Mouse (Mus musculus) forebrain, embryonic 11.5 days (tissue): ENCODE measurements around the gene Ankrd33b. TPM values are rescaled to one million over a fixed set of nuclear protein-coding genes. Genes with fewer than 3 reads are reported as not detected.

Experiments
- ATAC-seq: fragments of 200-750 bp; cut with Nextera tagmentation; replicated peaks from 2 replicates; pipeline ENCODE4 v1.8.0; 2017; ENCODE audit warnings: moderate TSS enrichment; ENCODE audit not compliant: low FRiP score
- DNase-seq: peaks from one replicate; pipeline ENCODE4 v3.0.0-alpha.2; 2017; ENCODE audit warnings: low spot score
- H3K27ac ChIP-seq: fragments of 300-500 bp; sonication (generic); 2 replicates; pipeline ENCODE4 v1.5.1; 2014; ENCODE audit warnings: low read depth, low read length
- H3K27me3 ChIP-seq: fragments of 300-500 bp; sonication (generic); 2 replicates; pipeline ENCODE4 v1.6.1; 2014; ENCODE audit warnings: mild to moderate bottlenecking, low read length, mixed read lengths; ENCODE audit not compliant: control insufficient read depth, insufficient read depth
- H3K36me3 ChIP-seq: fragments of 300-500 bp; sonication (generic); 2 replicates; pipeline ENCODE4 v1.6.1; 2014; ENCODE audit warnings: mild to moderate bottlenecking, low read length, moderate library complexity, mixed read lengths; ENCODE audit not compliant: control insufficient read depth, insufficient read depth
- H3K4me1 ChIP-seq: fragments of 300-500 bp; sonication (generic); replicated peaks from 2 replicates; pipeline ENCODE4 v1.6.1; 2014; ENCODE audit warnings: low read length, mixed read lengths; ENCODE audit not compliant: control insufficient read depth, insufficient read depth
- H3K4me2 ChIP-seq: fragments of 300-500 bp; sonication (generic); 2 replicates; pipeline ENCODE4 v1.6.1; 2014; ENCODE audit warnings: low read depth, mild to moderate bottlenecking, low read length, moderate library complexity, mixed read lengths; ENCODE audit not compliant: severe bottlenecking
- H3K4me3 ChIP-seq: fragments of 300-500 bp; sonication (generic); 2 replicates; pipeline ENCODE4 v1.5.1; 2014; ENCODE audit warnings: low read depth, low read length
- H3K9ac ChIP-seq: fragments of 300-500 bp; sonication (generic); 2 replicates; pipeline ENCODE4 v1.6.1; 2014; ENCODE audit warnings: low read length
- H3K9me3 ChIP-seq: fragments of 300-500 bp; sonication (generic); 2 replicates; pipeline ENCODE4 v1.6.1; 2016; ENCODE audit warnings: low read length, mixed read lengths; ENCODE audit not compliant: control insufficient read depth
- WGBS: fragments of 180-500 bp; shearing (Covaris S2); extraction: QIAGEN DNeasy Blood & Tissue Kit; methylation state at CpG from one replicate; pipeline ENCODE4 v1.1.7; 2014; 5-methylcytosine and 5-hydroxymethylcytosine counted together
- polyA plus RNA-seq: library from polyadenylated mRNA; unstranded; fragments of >200 nt; fragmentation: Nextera tagmentation; extraction: Ambion mirVana; gene quantifications from 2 replicates; pipeline ENCODE4 v1.2.1, GENCODE M21; 2014

The Ankrd33b gene
- polyA plus RNA-seq, 1 experiment from 2014 or later, result 0.56 TPM

DNA sequence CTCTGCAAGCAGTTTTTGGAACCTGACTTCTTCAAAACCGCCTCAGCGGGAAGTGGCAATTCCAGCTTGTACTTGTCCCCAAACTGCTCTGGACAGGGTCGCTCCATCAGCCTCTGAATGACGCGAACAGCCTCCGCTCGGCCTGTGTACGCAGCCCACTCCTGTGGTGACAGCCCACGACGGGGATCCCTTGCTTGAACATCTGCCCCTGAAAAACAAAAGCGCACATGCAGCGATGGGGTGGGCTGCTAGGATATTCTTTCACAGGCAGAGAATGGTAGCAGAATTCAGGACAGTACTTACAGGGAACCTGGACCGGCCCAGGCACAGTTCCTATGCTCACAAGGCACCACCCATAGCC lies 69.8 kb downstream of the Ankrd33b start:
- DNase-seq (no peak), ATAC-seq (no peak)
- no peaks in the 10 kb centered on the region for H3K36me3 ChIP-seq
- peaks cover 23% of the 10 kb centered on the region for H3K27me3 ChIP-seq
- no peak overlapping the region for H3K9ac ChIP-seq
- peaks cover 5% of the 10 kb centered on the region; the same call in 1 of the 2 replicates for H3K4me1 ChIP-seq
- no peak overlapping the region for H3K27ac ChIP-seq
- peak overlapping the region; percentile 51; the same call in 1 of the 2 replicates for H3K4me2 ChIP-seq
- no peaks in the 10 kb centered on the region for H3K9me3 ChIP-seq
- peak overlapping the region; percentile 21; the same call in 1 of the 2 replicates for H3K4me3 ChIP-seq
- 23% methylated on average over 13 of the region's 13 CpGs for WGBS

DNA sequence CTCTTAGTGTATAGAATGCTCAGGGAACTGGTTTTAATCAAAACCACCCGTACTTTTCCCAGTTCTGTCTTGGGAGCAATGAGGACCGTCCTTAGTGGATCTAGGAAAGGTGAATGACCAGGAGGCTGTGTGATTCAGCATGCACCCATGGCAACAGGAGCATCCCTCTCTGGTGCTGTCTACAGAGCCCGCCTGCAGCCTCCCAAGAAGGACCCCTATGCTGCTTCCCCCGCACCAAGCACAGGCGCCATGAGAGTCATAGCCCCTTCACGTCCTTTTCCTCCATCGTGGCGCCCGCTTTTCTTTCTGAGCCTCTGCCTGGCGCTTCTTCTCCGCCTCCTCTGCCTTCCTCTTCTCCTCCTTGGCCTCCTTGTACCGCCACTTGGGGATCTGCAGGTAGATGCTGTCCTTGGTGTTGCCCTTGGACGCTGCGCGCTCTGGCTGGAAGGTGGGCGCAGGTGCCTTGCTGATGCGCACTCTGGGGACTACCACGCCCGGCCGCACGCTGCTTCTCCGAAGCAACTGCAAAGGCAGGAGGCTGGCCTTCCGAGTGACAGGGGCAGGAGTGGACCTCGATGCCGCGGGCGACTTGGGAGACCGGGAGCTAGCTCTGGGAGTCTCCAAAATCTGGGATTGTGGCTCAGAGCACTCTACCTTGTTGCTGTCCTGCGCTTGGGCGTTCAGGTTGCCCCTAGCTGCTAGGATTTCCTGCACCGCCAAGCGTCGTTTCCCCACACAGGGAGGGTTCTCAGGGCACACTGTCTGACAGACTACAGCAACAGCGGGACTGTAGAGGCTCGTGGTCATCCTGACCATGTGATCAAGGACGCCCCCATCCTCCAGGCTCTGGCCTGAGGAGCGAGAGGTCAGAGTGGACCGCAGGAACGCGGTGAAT lies 70.4 kb downstream of the Ankrd33b start:
- DNase-seq (peak; percentile 68), ATAC-seq (no peak)
- Histone ChIP-seq H3K4me1 (peaks cover 5% of the 10 kb centered on the region; the same call in 1 of the 2 replicates), H3K9ac (peak overlapping the region; percentile 23; the same call in 1 of the 2 replicates), H3K9me3 (no peaks in the 10 kb centered on the region), H3K4me3 (peak overlapping the region; percentile 21), H3K4me2 (peak overlapping the region; percentile 51), H3K27ac (no peak overlapping the region), H3K36me3 (no peaks in the 10 kb centered on the region), H3K27me3 (peaks cover 23% of the 10 kb centered on the region)
- WGBS, result 8% methylated on average over 40 of the region's 40 CpGs

DNA sequence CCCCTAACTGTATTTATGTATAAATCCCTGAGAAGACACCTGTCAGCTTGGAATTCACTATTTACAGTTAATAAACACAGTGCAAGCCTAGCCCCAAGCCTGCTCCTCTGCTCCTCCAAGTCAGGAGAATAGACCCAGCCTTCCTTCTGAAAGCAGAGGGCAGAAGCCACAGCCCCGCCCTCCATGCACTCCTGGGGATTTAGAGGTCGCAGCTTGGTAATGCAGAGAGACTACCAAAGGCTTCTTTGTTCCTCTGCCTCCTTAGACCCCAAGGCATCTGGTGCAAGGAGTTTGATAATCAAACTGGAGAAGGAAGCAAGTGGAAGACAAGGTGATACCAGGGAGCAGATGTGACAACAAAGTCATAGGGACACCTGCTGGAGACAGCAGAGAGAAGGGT lies 73.2 kb downstream of the Ankrd33b start:
- H3K27me3 ChIP-seq, result peaks cover 23% of the 10 kb centered on the region
- H3K4me2 ChIP-seq, result no peak overlapping the region
- H3K4me3 ChIP-seq, result no peak overlapping the region
- DNase-seq (no peak), ATAC-seq (no peak)
- peaks cover 5% of the 10 kb centered on the region; the same call in 1 of the 2 replicates for H3K4me1 ChIP-seq
- H3K9ac ChIP-seq, result no peak overlapping the region
- no peaks in the 10 kb centered on the region for H3K36me3 ChIP-seq
- H3K9me3 ChIP-seq, result no peaks in the 10 kb centered on the region
- H3K27ac ChIP-seq, result no peak overlapping the region
- 6% methylated on average over 2 of the region's 2 CpGs for WGBS

DNA sequence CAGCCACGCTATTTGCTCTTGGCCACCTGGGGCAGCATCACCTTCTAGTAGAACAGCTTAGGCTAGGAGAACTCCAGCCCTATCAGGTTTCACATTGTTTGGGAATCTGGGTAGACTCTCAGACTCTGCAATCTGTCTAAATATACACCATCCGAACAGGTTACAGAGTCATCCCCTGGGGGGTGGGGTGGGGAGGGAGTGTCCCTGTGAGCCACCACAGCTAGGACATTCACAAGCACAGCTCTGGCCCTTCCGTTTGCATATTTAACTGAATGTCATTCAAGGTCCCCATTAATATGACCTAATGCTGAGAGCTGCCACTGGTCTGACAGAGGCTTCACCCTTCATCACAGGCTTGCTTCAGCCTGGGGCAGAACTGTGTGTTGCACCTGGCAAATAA lies 74.9 kb downstream of the Ankrd33b start:
- peaks cover 5% of the 10 kb centered on the region; the same call in 1 of the 2 replicates for H3K4me1 ChIP-seq
- no peak overlapping the region for H3K4me3 ChIP-seq
- 48% methylated on average over 3 of the region's 3 CpGs for WGBS
- no peak overlapping the region for H3K4me2 ChIP-seq
- H3K27ac ChIP-seq, result no peak overlapping the region
- DNase-seq (no peak), ATAC-seq (no peak)
- H3K27me3 ChIP-seq, result peaks cover 18% of the 10 kb centered on the region
- H3K9ac ChIP-seq, result no peak overlapping the region
- no peaks in the 10 kb centered on the region for H3K36me3 ChIP-seq
- no peaks in the 10 kb centered on the region for H3K9me3 ChIP-seq

DNA sequence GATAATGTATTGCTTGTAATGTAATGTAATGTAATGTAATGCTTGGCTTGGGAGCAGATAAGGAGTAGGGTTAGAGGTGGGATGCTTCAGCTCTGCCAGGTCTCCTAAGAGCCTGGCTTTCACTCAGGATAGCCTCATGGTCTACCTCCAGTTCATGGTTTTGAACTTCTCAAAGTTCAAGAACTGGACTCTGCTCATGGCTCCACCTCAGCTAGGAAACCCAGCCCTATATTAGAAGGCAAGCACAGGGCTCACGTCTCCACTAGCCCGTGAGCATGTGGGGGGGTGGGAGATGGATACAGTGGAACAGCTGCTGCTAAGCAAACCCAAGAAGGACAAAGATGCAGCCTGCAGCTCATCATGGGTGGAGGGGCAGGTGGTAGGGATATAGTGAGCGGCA lies 81.8 kb downstream of the Ankrd33b start:
- no peak for DNase-seq
- Histone ChIP-seq H3K4me1 (no peaks in the 10 kb centered on the region), H3K9ac (no peak overlapping the region), H3K9me3 (no peaks in the 10 kb centered on the region), H3K36me3 (no peaks in the 10 kb centered on the region), H3K27ac (no peak overlapping the region), H3K4me3 (no peak overlapping the region), H3K4me2 (no peak overlapping the region), H3K27me3 (no peaks in the 10 kb centered on the region)
- 94% methylated on average over 3 of the region's 3 CpGs for WGBS
- no peak for ATAC-seq

DNA sequence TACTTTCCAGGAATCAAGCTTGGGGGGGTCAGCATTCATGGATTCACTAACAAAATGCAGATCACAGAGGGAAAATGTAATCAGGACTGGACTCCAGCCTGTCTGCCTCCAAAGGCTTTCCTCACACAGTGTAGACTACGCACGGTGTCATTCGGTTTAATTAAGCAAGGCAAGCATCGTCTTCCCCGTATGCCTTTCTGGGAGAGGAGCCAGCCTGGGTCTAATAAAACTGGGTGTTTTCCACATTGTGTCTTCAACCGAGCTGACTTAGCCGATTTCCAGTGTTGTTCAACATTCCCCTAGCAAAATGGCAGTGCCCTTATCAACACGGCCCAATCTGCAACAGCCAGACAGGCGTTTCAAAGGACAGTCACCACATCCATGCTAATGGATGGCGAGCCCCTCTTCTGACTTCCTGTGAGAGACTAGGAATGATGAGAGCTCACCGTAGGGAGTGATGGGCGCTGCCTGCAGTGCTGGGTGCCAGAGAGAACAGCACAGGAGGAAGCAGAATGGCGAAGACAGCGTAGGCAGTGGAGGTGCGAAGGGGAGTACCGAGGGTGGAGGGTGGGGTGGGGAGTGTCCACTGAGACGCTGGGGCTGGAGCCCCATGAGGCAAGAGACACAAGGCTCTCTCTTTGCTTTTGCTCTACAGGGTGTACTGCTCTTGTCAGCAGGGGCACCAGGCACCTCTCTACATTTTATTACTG lies 82.4 kb downstream of the Ankrd33b start:
- Histone ChIP-seq H3K27me3 (no peaks in the 10 kb centered on the region), H3K27ac (no peak overlapping the region), H3K4me3 (no peak overlapping the region), H3K9ac (no peak overlapping the region), H3K36me3 (no peaks in the 10 kb centered on the region), H3K4me1 (no peaks in the 10 kb centered on the region), H3K4me2 (no peak overlapping the region), H3K9me3 (no peaks in the 10 kb centered on the region)
- WGBS, result 90% methylated on average over 17 of the region's 17 CpGs
- DNase-seq, result no peak
- ATAC-seq, result no peak

DNA sequence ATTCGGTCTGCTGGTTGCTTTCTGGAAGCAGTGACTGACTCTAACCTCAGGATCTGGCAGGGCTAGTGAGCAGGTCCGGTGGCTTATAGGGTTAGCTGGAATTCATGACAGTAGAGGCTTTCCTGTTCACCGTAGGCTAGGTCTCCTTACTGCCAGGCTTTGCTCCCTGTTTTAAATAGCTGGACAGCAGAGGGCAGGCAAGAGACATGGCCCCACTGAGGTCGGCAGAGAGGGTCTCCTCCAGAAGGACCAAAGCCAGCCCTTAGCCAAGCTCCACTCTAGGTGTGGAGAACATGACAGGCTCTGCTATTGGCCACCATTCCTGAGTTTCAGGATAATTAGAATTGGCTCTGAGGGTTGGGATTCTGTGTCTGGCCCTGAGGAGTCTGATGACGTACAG lies 83.4 kb downstream of the Ankrd33b start:
- Histone ChIP-seq H3K4me1 (no peaks in the 10 kb centered on the region), H3K36me3 (no peaks in the 10 kb centered on the region), H3K27me3 (no peaks in the 10 kb centered on the region), H3K4me3 (no peak overlapping the region), H3K27ac (no peak overlapping the region), H3K9ac (no peak overlapping the region), H3K9me3 (no peaks in the 10 kb centered on the region), H3K4me2 (no peak overlapping the region)
- no peak for ATAC-seq
- WGBS, result 72% methylated on average over 5 of the region's 5 CpGs
- no peak for DNase-seq

DNA sequence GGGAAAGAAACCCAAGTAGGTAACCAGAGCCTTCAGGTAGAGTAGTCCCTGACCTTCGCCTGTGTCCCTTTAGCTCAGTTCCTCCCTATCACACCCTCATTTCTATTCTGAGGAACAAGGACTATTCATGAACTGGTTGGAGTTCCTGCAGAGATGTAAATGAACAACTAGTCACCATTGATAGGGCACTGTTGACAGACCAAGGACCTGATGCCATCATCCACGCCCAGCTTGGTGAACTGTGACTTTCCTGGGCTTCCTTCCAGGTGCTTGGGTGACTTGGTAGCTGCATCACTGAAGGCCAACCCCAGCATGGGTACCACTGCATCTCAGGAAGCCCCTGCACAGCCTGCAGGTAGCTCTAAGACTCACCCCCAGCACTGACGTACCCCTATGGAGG lies 85.2 kb downstream of the Ankrd33b start:
- 82% methylated on average over 3 of the region's 3 CpGs for WGBS
- Histone ChIP-seq H3K9me3 (no peaks in the 10 kb centered on the region), H3K4me3 (no peak overlapping the region), H3K27me3 (no peaks in the 10 kb centered on the region), H3K9ac (no peak overlapping the region), H3K36me3 (no peaks in the 10 kb centered on the region), H3K4me1 (no peaks in the 10 kb centered on the region), H3K27ac (no peak overlapping the region), H3K4me2 (no peak overlapping the region)
- no peak for DNase-seq
- no peak for ATAC-seq
